Mouse (Mus musculus) megakaryocyte-erythroid progenitor cell, adult 5-6 weeks (primary cell): Measurements from ENCODE around the gene Dctn3. TPM values are rescaled to one million over a fixed set of nuclear protein-coding genes. Genes with fewer than 3 reads are reported as not detected.
A peak's percentile ranks its signal among the peaks of the same experiment; 100 is the strongest.

Source experiments
- ATAC-seq: replicated peaks from 2 replicates; pipeline ENCODE4 v1.8.0; 2016; ENCODE audit warnings: mild to moderate bottlenecking, inconsistent platforms; ENCODE audit not compliant: severe bottlenecking, poor library complexity, low FRiP score, low TSS enrichment
- total RNA-seq, 2 experiments: library from RNA; stranded (forward) in 1 of 2; stranded (reverse) in 1 of 2; fragments of 200-1000, 215-1000 nt in 1 of 2; fragments of >200 nt in 1 of 2; fragmentation: Nextera tagmentation in 1 of 2; gene quantifications; 2 replicates each; pipeline ENCODE4 v1.2.3; 2014 to 2017

The Dctn3 gene
- total RNA-seq, 2 experiments from 2014 or later = 50.6 to 81.2 TPM

DNA sequence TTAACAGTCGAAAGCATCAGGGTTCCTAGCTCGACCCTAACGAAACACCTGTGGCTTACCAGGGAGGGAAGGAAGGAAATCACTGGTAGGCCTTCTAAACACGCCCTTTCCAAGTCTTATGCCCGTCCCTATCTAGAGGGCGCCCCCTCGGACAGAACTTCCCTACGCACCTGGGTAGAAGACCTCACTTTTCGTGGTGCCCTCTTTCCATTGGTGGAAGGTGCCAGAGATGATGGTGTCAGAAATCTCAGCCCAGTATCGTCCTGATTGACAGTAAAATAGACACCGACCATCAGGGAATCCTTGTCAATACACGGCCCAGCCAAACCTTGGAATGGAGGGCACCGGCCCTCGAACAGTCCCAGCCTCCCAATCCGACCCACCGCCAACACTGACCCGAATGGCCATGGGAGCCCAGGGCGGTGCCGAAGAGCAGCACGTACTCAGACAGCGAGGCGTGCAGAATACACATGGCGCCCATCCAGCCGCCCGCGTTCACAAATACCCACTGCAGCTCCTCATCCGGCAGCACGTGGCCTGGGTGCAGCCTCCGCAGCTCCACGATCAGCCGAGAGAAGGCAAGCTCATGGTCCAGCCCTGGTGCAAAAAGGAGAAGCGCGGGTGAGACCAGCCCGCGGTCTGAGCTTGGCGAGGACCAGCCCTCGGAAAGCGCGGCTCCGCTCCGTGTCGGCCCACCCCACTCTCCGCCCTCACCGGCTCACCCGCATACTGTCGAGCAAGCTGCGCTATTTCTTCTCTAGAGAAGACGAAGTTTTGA is 17.6 kb upstream of the Dctn3 start:
- peak; percentile 75 for ATAC-seq

DNA sequence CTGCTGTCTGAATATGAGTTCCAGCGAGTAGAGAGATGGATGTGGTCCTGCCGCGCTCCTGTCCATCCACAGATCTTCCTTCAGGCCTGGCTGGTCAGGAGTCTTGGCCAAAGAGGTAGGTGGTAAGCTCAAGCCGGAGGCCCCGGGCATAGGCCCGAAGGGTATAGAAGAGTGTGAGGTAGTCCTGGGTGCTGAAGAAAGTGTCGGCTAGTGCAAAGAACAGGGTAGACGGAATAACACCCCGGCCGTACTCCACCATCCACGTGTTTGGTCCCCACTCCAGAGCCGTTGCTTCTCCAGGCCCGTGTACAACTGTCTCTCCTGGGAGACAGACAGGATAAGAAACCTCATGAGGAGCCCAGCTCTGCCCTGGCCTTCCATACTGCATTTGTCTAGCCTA is 16.3 kb upstream of the Dctn3 start:
- no peak for ATAC-seq

DNA sequence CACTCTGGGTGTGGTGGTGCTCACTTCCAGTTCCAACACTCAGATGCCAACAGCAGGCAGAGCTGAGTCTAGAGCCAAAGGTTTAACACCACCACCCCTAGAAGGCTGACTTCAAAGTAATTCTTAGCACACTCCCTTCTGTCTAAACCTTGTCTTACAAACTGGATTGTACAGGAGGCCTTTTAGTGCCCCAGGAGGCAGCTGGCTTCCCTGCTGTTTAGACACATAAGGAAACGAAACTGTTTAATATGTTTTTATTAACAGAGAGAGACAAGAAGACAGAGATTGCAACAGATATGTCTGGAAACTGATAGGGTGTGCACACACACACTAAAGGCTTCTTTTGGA is 15.3 kb upstream of the Dctn3 start:
- ATAC-seq = no peak

DNA sequence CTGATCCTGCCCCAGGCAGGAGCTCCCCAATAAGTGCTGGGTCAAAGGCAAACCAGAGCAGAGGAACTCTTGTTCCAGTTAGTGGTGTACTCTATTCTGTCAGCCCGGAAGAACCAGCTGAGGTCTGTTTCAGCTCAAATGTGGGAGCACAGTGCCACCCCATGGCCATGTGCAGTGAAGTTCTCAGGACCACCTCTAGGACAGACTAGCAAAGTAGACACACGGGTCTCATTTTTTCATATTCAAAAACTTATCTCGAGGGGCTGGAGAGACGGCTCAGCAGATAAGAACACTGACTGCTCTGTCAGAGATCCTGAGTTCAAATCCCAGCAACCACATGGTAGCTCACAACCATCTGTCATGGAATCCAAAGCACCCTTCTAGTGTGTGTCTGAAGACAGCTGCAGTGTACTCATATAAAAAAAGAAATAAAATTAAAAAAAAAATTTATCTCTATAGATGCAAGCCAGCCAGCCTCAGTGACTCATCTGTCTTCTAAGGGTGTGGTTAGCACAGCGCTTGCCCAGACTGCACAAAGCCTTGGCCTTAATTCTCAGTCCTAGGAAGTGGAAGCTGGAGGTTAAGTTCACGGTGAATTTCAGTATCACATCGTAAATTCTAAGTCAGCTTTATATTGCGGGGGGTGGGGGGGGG is 14.8 kb upstream of the Dctn3 start:
- ATAC-seq = peak; percentile 66

DNA sequence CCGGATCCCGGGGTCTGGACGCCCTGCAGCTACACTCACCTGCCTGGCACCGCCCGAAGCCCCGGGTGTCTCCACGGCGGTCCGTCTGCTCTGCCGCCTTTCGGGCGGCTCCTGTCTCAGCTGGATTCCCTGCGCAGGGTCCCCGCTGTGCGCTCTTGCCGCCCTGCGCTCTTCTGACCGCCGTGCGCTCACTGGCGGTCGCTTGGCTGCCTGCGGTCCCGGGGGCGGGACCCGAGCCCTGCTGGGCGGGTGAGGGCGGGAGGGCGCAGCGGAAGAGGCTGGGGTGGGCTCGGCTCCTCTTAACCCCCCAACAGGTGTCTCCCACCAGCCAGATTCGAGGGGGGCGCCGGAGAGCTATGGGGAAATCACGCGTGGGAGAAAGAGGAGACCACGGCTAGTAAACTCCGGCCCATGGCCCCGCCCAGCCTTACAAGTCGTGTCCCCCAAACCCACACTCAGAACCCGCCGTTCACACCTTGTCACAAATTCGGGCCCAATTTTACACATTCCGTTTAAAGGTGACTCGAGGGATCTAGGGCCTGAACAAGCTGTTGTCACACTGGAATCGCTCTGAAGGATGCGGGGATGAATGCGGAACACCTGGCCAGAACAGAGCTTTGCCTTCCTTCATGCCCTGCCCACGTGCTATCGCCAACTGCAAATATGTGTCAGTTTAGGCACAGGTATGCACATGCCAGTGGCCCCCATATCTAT is 8.2 kb upstream of the Dctn3 start, which contains the start of gene Arid3c:
Gene Arid3c (minus strand): TSS at position 91 of the 714 bp plus-strand sequence.
- ATAC-seq = no peak

DNA sequence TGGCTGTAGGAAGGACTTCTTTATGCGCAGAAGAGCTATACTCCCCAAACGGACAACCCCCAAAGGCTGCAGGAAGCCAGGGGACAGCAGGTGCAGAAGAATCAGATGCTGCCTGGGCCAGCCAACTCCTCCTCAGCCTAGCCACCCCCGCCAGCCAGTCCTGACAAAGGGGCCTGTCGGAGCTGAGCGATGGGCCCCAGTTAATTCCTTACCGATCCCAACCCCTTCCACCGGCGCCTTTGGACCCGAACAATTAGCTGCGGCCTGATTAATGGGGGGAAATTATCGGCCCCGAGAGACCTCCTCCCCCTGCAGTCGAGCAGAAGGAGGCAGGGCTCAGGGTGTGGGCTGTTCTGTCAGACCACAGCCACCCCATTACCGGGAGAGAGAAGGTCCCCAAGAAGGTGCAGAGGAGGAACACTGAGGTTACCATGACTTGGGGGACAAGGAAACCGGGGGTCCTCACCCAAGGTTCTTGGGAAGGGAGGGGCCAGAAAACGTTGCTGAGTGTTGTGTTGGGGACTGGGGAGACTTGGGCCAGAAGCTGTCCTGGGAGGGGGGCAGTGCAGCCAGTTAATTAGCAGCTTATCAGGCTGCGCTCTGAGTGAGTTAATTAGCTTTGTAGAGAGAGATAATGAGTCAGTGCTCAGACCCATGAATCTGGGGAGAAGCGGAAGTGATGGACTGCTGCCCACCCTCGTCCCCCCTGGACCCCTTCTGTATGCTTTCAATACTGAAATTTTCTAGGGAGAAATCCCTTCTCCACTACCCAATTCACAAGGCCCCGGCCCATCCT is 4.1 kb upstream of the Dctn3 start:
- no peak for ATAC-seq

DNA sequence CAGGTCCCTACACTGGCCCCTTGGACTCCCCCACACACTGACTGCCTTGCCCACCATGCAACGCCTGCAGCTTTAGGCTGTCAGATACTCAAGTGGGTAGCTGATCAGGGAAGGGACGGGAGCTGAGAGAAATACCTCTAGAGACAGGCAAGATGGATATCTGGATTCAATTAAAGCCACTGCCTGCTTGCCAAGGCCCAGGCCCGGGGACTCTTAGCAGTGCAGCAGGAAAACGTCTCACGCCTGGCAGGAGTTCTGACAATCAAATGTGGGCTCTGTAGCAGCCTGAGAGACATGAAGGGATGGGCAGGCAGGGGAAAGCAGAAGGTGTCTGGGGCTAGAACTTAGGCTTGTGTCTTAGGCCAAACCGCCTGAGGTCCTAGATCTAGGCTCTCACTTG is 6.1 kb downstream of the Dctn3 start:
- no peak for ATAC-seq

DNA sequence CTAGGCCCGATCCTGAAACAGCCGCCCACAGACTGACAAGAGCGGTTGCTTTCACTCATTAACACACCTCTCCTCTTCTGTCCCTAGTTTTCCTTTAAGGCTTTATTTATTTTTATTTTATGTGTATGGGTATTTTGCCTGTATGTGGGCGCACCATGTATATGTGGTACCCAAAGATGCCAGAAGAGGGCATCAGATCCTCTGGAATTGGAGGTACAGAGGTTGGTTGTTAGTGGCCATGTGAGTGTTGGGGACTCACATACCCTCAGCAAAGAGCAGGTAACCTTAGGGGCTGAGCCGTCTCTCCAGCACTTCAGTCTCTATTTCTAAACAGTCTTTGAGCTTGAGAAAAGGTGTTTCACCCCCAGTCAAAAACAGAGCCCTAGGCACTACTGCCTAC is 7.4 kb downstream of the Dctn3 start:
- ATAC-seq = no peak

DNA sequence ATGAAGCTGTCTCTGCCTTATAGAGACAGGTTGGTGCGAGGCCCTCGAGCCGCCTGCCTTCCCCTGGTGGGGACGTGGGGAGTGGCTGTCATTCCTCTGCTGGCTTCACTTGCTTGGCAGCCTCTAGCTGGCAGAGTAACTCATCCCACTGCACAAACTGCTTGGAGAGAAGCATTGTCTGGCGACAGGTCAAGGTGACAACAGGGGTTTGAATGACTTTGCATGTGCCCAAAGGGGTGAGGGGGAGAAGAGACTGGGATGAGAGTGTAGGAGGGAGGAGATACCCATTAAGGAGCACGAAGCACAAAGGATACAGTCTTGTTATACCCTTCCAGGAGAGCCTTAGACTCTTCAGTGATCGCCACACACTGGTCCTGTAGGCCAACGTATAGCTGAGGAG is 7.9 kb downstream of the Dctn3 start:
- ATAC-seq = no peak

DNA sequence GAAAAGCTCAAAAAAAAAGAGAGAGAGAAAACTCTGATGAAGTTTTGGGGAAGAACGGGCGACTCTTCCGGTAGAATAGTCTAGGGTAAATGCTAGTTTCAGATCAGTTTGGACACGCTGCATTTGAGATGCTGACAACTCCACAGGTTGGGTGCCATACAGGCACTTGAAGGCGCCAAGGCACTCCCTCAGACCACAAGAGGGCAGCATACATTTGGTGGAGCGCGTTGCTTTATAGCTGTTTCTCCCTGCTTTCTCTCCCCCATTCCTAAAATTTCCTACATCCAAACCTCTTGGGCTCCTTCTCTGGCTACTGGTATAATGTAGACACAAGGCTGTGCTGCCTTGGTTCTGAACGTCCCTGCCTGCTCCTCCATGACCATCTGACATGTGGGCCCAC is 8.7 kb downstream of the Dctn3 start:
- peak; percentile 43; the same call in 1 of the 2 replicates for ATAC-seq

DNA sequence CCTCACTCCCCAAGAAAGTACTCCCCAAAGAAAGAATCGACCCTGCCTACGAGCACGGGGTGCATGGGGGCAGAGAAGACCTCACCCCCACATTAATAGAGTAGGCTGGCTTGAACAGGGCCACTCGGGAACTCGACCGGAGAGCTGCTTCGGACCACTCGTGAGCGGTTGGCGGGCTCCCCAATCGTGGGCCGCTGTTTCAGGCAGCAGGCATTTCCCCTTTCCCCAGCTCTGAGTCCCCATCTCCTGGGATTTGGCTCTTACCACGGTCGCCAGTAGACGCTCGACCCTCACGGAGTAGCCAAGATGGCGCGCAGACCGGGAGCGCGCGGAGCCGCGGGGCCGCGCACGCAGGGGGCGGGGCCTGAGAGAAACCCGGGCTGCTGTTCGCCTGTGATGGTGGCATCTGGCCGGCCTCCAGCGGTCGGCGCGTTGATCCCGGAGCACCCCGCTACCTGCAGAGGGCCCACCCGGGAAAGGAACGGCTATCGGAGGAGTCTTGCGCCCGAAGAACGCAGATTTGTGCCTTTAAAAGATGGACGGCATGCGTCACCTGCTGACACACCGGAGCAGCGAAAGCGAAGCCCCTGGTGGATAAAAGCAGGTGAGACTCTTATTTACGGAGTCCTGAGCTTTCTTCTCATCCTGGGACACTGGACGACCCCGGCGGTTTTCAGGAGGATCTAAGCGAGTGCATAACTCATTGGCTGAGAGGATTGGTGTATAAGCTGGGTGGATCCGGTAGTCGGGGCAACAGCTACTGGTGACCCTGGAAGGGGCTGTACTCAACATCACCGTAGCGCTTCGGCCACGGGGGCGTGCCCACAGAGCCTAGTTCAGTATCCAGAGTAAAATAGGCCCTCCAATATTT is 9.5 kb downstream of the Dctn3 start, which contains the start of gene Rpp25l:
Gene Rpp25l (minus strand): TSS at position 338 of the 871 bp plus-strand sequence.
- ATAC-seq = peak; percentile 55

DNA sequence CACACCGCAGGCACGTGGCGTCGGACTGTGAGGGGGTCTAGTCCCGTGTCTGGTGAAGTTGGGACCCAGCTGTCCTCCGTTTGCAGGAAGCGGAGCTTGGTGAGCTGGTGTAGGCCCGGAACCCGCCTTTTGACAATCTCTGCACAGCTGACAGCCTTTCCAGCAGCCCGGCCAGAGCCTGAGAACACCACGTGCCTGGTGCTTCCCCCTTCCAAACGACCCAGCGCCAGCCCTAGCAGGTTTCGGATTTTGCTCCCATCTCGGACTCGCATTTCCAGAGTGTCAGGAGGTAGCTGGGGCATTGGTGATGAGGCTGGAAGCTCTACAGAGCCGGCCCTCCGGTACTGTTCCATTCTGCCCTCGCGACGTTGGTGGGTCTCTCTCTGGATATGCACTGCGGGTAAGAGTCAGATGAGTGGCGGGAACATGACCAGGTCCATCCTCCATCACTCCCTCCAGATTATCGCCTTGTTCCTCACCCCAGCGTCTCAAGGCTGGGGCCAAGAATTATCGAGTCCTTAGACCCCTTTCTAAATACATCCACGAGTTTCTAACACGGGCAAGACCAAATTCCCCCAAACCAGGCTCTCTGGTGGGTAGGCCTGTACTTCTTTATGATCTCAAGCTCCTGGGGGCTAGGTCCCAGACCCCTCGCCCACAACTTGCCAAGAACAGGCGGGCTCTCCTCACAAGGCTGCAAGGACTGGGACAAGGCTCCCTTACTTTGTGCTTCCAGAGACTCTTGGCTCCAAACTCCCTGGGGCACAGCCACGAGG is 10.4 kb downstream of the Dctn3 start:
- ATAC-seq = peak; percentile 9

DNA sequence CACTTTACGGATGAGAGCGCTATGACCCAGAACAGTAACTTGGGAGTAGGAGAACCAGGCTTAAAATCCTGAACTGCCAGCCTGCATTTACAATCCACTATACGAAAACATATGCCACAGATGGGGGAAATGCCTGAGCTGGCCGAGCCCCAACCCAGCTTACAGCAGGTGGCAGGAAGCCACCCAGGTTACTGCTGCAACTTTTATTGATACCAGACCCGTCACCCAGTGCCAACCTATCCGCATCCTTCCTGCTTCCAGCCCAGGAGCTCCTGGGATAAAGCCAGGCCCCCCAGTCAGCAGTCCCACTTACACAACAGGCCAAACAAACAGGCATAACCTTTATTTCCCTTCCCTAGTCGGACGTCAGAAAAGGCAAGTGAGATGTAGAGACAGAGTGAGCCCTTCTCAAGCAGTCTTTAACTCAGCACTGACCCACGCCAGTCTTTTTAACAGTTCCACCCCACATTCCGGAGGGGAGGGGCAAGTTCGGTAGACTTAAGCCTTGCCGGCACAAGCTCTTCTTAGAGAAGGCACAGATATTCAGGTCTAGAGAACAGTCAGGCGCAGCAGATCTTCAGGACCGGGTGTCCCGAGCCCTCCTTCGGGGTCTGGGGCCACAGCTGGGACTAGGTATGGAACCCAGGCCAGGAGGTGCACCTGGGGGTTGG is 11.1 kb downstream of the Dctn3 start:
- ATAC-seq = no peak

DNA sequence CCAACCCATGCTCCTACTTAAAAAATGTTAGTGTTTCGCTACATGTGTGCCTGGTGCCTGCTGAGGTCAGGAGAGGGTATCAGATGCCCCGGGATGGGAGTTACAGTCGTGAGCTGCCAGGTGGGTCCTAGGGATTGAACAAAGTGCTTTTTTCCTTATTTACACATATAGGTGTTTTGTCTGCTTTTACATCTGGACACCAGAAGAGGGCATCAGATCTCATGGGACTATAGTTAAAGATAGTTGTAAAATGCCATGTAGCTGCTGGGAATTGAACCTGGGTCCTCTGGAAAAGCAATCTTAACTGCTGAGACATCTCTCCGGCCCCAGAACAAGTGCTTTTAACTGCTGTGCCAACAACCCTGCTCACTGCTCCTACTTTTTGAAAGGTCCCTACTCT is 12.7 kb downstream of the Dctn3 start:
- ATAC-seq = no peak

DNA sequence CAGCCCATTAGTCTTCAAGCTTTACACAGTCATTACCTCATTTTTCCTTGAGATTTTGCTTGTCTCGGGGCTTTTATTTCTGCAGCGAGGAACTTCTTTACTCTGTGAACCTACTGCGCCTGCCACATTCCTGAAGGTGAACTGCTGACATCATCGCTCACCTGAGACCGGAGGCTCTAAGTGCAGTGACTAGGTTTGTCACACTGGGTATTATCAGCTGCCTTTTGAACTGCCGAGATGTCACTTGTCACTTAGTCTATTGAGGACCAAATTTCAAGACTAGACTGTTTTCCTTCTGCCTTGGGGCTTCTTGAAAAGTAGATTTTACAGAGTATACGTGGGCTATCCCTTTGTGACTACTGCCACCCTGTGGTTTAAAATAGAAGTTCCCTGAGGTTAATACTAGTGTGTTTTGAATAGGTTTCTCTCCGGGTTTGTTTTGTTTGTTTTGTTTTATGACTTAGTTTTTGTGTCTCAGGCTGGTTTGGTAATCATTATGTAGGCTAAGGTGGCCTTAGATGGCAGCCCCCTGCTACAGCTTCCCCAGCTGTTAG is 14.7 kb downstream of the Dctn3 start:
- 0 out of 2 replicates have a peak, but pooled peaks have one; percentile 49 for ATAC-seq

DNA sequence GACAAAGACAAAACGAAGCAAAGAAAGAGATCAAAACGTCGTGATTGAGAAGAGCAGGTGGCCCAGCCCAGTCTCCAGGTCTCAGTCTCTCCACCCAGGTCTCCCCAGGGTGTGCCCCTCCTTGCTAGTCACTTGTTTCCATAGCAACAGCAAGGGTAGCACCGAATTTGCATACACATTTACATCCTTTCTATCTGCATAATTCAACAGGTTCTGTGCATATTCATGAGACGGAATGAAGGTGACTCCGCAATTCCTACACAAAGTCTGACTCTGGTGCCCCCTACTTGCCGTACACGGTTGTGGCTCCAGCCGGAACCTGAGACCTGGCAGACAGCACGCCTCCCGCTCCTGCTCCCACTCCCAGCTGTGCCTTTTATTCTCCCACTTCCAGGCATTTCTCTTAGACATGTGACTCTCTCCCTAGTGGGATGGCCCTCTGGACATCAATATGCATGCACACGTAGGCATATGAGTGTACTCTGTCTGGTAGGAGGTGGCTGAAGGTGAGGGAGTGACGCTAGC is 15.9 kb downstream of the Dctn3 start:
- ATAC-seq = peak; percentile 92
